Mouse (Mus musculus) T-helper 1 cell (primary cell): ENCODE measurements around the gene Rln3.

Source experiments
- in situ Hi-C: fragments of 300-600 bp; cut with MboI, MseI; formaldehyde crosslinking; loops from one replicate; pipeline ENCODE4 v1.15.1; 2025; ENCODE audit warnings: high pct_unique_total_duplicates

Gene Rln3

DNA sequence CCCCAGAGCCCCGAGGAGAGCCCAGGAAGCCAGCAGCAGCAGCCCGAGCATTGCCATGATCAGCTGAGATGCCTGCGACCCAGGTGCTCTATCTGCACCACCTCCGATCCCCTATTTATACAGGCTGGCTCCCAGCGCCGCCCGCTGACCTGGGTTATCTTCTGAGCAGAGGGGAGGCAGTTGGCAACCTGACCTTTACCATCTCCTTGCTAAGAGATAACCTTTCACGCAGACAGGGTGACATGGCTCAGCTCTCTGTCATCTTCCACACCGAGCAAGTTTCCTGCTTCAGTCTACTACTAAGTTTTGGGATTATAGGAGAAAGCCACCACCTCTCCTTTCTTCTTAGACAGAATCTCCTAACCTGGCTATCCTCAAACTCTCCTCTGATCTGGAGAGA lies at the start of gene Rln3:
Gene Rln3 (minus strand): TSS at position 101 of the 400 bp plus-strand sequence.
- in situ Hi-C loops: no loop called here

DNA sequence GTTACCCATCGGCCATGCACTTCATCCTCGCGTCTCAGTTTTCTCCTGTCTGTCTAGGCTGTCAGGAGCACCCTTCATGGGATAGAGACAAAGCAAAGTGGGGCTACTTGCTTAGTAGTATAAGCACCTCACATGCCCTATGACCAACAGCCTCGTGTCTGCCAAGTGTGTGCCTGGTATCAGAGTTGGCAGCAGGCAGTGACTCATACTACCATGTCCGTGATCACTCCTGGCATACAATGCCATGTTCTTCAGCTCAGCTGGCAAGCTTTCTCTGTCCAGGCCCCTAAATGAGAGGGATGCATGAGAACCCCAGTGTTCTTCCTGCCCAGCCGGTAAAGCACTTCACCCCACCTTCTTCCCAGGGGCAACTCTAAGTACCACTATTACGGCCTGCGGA lies 45.8 kb upstream of the Rln3 start:
- in situ Hi-C loops: loop anchor here (5.0 kb wide), 1 partner anchor 38 kb away; no protein-coding TSS in a partner anchor

- in situ Hi-C loops: no loop called here
These were observed 44.5 kb upstream of the Rln3 start for GRCm38 (mm10) chr8:84089277-84089676.

- in situ Hi-C loops: no loop called here
These were observed 43.0 kb upstream of the Rln3 start for GRCm38 (mm10) chr8:84087821-84088220.

DNA sequence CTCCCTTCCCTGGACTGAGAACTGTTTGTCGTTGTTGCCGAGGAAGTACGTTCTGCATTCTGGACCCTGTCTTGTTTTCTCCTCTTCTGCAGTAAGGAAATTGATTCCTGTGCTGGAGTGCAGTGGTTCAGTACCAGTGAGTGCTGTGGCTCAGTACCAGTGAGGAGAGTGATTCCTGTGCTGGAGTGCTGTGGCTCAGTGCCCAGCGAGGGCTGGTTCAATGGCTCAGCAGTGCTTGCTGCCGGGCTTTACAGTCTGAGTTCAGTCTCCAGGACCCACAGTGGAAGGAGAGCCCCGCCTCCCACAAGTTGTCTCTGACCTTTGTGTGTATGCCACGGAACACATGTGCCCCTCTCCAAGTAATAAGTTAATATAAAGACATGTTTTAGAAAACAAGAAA lies 42.4 kb upstream of the Rln3 start:
- in situ Hi-C loops: no loop called here

GRCm38 (mm10) chr8:84084341-84085115 lies 39.7 kb upstream of the Rln3 start:
- in situ Hi-C loops: no loop called here

DNA sequence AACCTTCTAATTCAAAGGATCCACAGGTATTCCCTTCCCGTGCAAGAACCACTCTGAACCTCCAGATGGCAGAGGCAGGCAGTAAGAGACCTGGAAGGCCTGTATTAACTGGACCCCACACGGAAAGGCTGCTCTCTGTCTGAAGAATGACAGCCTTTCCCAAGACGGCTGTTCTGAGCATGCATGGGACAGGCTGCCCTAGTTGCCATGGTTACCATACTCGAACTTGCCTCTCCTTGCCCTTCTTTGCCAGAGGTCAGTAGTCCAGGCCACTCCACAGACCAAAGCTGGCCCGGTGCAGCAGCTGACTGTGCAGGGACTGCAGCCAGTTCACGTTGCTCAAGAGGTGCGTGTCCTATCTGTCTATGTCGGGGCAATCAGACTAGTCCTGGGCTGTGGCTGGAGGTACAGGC lies 39.0 kb upstream of the Rln3 start:
- in situ Hi-C loops: no loop called here

GRCm38 (mm10) chr8:84079206-84079605 lies 34.4 kb upstream of the Rln3 start:
- in situ Hi-C loops: no loop called here

DNA sequence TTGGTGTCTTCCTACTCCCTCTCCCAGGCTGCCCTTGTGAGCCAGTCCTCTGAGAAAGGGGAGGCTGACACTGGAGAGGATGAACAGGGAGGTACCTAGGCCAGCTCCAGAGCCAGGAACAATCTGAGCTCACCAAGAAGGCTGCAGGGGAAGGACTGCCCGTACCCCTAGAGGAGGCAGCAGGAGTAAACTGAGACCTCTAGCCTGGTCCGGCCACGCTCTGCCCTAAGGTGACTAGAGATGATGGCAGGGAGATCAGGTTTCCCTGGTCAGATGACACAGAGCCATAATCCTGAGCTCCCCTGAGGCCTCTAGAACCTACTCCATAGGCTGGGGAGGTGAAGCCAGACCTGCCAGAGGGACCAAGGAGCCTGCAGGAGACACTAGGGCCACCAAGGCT lies 32.0 kb upstream of the Rln3 start:
- in situ Hi-C loops: no loop called here

DNA sequence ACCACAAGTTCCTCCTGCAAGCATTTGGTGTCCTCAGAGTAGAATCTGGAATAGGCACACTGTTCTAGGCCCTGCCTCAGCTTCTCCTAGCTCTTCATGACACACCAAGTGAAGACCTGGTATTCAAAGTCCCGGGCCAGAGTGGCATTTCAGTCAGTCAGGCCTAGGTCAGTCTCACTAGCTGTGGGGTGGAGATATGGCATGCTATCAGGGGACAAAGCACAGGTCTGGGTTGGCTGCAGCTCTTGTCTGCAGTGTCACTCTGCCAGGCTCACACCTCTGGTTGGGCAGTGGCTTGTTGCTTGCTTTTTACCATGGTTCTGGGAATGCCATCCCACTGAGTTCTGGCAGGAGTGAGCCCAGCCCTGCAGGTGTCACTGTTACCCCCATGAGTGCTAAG lies 31.6 kb upstream of the Rln3 start:
- in situ Hi-C loops: no loop called here

DNA sequence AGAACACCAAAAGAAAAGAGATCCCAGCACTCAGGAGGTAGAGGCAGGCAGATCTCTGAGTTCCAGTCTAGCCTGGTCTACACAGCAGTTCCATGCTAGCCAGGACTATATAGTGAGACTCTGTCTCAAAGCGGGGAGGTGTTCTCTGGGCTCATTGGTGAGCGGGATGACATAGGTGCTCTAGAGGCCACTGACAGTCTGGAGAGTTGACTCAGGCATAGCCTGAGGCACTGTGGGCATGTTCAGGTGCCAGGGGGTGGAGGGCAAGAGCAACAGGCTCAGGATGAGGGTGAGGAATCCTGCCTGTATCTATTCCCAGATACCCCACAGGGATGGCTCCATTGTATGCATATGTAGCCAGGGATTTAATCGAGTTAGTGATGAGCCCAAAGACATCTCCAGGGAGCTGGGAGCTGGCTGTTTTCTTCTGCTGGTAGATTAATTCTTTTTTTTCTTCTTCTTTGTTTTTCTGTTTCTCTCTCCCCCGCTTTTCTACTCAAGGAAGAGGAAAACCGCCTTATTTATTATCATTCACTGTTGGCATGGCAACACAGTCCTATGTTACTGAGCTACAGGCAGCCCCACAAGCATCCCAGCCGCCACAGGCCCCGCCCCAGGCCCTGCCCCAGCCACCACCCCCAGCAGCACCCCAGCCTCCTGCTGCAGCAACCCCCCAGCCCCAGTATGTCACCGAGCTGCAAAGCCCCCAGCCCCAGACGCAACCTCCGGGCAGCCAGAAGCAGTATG lies 28.6 kb upstream of the Rln3 start:
- in situ Hi-C loops: no loop called here

GRCm38 (mm10) chr8:84072321-84072720 lies 27.5 kb upstream of the Rln3 start:
- in situ Hi-C loops: no loop called here

DNA sequence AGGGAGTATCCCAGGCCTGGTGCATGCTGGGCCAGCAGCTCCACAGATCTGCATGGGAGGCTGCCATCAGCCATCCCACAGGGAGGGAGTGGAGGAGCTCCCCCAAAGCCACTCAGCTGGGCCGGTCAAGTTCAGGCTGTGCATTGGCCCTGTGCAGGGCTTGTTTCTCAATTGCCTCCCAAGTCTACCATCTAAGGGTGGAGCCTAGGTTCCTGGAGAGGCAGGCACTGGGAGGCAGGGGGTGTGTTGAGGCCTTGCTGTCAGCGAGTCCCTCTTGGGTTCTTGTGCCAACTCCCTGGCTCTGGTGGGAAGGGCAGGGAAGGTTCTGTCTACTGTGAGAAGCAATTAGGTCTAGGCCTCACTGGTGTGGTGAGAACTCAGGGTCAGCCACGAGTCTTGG lies 27.1 kb upstream of the Rln3 start:
- in situ Hi-C loops: no loop called here

- in situ Hi-C loops: no loop called here
These were observed 25.9 kb upstream of the Rln3 start for GRCm38 (mm10) chr8:84070667-84071066.

GRCm38 (mm10) chr8:84070241-84070640 lies 25.4 kb upstream of the Rln3 start:
- in situ Hi-C loops: no loop called here

DNA sequence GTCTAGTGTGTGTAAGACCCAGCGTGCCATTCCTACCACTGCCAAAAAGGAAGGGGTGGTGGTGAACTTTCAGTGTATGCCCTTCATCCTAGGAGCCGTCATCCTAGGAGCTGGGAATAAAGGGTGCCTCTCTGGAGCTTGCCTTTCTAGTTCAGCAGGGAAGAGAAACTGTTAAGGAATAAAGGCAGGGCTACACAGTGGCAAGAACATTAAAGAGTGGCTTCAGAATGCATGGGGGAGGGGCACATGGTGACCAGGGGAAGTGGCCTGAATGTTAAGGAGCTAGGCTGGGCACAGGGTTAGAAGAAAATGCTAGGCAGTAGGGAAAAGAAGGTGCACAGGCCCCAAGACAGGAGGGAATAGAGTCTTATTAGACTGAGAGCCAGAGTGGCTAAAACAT lies 24.9 kb upstream of the Rln3 start:
- in situ Hi-C loops: no loop called here

- in situ Hi-C loops: no loop called here
These were observed 24.4 kb upstream of the Rln3 start for GRCm38 (mm10) chr8:84069169-84069568.

DNA sequence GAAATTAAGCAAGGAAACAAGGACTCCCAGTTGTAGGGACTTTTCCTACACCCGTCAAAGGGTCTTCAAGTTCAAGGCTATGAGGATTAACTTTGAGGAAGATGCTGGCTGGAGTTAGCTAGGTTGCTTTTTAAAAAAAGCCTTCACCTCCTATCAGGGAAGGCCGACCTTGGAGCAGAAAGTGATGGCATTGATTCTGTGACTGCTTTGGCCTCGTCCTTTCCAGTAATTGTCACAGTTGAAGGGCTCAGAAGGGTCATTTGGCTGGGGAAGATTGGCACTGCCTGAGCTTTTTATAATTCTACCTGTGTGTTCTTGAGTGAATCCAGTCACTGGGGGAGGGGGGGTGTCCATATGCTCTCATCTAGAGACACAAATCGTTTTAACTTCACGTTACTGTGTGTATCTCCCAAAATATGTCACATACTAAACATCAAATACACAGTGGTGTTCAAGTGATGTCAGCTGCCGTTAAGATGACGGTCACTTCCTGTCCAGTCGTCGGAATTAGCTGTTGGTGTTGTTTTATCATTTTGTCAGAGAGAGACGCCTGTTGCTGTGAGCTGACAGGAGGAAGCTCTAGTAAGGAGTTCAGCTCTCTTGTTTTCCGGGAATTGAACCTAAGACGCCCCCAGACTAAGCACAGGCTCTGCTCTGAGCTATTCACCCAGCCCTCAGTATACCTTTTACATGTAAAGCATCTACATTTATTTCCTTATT lies 23.7 kb upstream of the Rln3 start:
- in situ Hi-C loops: no loop called here

- in situ Hi-C loops: no loop called here
These were observed 23.1 kb upstream of the Rln3 start for GRCm38 (mm10) chr8:84067911-84068310.

DNA sequence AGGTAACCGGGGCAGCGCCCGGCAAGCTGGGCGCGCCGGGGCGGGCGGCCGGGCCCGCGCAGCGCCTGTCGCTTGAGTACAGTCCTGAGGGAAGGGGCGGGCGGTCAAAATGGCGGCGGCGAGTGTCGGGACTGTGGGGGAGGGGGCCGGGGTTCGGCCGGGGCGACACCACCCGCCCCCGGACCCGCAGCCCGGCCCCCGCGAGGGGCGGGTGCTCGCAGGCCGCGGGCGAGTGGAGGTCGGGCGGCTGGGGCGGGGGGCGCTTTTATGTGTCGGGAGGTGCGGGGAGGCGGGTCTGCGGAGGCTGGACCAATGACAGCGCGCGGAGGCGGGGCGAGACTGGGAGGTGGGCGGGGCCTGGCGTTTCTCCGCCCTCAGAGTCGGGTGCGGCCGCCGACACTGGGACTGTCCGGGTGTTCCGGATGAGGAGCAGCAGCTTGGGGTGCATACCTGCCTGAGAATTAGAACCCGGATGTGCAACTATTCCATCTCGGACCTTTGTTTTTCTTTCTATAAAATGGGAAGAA lies 22.3 kb upstream of the Rln3 start:
- in situ Hi-C loops: no loop called here

DNA sequence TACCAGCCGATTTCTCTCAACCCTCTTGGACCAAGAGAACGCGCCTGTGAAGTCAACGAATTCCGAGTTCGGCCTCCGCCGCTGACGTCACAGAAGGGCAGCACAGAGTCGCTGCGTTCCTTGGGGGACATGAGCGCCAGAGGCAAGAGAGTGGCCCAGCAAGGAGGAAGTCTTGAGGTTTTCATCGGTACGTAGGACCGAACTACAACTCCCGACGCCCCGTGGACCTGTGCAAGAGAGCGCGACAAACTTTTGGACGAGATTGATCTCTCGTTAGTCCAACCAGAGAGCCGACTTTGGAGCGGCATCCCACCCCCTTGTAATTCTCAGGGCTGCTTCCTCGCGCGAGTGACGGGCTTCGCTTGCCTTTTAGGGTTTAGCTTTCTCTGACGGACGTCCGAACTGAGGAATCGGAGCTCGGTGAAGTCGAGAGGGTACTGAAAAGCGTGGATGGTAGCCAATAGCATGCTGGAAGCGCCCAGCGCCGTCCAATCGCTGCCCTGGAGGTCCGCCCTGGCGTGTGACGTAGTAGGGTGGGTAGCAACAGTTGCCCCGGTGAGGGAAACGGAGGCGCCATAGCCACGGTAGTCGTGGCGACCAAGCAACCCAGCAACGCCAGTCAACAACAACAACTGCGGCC lies 21.6 kb upstream of the Rln3 start, which contains the start of gene Rfx1:
Gene Rfx1 (plus strand): TSS at position 544 of the 640 bp plus-strand sequence.
- in situ Hi-C loops: no loop called here
